Mouse (Mus musculus) cerebellum, postnatal 4 days (tissue): Measurements from ENCODE around the gene Slc39a11.
"Not testable (repeated sequence)": the region's sequence is repeated elsewhere in the genome, so short reads cannot be mapped to it uniquely, and the experiment has no call there.

Source experiments
- DNase-seq, 2 experiments: peaks; one replicate each; pipeline ENCODE4 v3.0.0; 2022; ENCODE audit warnings: low spot score in 2 of 2, mixed read lengths in 1 of 2

Slc39a11 gene

DNA sequence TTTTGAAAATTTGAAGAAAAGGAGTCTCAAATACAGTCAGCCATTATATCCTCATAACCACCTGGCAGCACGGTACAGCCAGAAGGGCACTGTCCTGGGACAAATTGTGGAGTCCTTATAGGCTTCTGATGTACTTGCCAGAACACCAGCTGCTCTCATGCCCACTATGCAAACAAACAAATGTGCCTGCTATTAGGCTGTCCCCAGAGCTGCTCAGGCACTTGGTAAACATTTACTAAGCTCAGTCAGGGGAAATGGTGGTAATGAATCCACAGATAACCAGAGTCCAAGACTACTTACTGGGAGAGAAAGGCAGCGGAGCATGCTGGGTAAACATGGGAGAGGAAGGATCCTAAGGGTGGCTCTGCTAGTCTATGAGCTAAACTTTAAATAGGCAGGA lies 17.2 kb upstream of the Slc39a11 start:
- DNase-seq: no peak

DNA sequence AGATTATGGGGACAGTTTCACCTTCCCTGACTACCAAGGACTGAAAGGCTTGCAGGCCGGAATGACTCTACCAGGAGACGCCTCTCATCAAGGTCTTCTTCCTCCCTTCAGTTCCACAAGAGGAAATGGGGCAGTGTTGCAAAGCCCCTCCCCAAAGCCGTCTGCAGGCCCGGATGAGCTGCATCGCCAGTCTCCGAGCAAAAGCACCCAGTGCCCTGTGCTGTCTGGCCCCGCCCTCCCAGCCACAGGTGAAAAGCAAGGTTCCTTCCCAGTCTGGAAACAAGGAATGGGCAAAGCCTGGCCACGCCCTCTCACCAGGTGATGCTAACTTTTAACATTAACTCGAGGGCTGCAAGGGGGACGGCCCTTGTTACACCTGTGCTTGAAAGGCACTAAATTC lies 16.8 kb upstream of the Slc39a11 start:
- no peak for DNase-seq

DNA sequence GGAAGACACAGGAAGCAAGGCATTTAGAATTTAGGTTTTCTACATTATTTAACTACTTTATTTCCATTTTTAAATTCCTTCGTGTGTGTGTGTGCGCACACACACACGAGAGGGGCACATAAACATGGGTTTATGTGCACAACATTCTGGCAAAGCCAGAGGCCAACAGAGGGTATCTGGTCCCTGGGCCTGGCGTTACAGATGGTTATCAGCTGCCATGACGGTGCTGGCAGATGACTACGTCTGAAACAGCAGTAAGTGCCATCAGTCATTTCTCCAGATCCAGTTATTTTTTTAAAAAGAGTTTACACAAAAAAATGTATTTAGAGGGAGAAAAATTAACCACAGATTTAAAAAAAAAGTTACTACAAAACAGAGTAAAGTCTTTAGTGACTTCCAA lies 16.3 kb upstream of the Slc39a11 start:
- DNase-seq: no peak

DNA sequence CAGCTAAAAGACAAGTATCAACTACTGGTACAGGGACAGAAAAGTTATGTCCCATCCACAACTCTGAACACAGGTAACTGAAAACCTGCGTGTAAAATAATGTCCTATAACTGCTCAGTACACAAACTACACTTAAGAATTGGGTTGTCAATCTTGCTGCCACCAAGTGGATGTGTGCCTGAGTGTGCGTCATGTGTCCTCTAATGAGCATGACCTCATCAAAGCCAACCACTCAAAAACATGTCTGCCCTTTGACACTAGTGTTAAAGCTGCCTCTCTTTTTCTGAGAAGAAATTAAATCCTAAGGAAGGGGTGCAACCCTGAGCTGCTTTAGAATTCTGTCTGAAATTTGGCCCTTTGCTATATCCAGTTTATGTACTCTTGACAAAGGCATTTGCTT lies 14.4 kb upstream of the Slc39a11 start:
- no peak for DNase-seq

DNA sequence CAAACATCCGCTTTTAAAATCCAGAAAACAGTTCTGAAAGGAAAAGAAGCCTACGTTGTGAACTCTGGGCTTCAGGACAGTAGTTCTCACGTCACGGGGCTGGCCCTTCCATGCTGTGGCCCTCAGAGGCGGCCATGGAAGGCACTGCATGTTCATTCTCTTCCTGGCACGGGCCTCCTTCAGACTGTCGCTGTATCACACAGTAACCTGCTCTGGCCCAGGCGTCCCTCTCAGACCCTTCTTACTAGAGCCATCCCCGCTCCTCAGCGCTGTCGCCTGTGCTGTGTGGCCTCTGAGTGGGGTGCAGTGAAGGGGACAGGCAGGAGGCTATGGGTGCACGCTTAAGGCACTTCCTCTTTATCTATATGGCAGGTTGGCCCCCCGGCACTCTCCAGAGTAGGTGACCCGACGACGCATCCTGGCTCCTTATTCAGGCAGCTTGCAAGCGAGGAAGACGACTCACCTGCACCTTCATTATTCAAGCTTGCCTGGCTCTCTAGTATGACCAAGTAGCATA lies 12.0 kb upstream of the Slc39a11 start:
- no peak for DNase-seq

DNA sequence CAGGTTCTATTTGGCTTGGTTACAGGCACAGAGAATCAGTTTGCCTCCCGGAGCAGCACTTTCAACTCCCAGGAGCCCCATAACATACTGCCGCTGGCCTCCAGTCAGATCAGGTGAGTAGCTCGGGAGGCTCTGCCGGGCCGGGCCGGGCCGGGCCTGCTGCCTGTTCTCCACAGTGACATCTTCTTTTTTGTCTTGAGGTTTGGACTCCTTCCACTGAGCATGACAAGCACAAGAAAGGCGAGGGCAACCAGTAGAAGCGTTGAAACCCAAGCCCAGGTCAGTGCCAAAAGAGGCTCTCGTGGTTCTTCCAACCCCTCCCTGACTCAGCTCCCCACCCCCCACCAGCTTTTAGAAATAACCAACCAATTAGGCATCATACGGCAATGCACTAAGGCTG lies 11.1 kb upstream of the Slc39a11 start:
- DNase-seq: no peak

DNA sequence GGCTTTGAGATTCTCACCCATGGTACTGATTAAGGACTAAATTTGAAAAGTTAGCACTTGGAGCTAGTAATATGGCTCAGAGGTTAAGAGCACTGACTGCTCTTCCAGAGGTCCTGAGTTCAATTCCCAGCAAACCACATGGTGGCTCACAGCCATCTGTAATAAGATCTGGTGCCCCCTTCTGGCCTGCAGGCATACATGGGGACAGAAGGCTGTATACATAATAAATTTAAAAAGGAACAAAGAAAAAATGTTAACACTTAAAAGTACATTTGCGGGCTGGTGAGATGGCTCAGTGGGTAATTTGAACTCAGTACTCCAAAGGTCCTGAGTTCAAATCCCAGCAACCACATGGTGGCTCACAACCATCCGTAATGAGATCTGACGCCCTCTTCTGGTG lies 10.3 kb upstream of the Slc39a11 start:
- DNase-seq: not testable (repeated sequence)

DNA sequence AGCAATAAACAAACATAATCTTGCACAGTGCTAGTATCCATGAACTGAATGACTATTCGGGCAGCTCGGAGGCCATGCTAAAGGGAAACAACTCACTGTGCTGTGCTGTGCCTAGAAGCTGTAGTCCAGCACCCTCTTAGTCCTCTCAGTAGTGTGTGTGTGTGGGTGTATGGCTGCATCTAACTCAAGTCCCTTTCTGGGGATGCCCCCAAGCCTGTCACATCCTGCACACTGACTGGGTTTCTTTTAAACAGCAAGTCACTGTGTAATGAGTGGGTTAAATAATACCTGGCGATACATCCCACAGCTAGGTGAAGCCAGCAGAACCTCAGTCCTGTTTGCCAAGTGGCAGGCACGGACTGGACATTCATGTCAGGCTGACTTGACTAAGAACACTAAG lies 8.9 kb upstream of the Slc39a11 start:
- no peak for DNase-seq

DNA sequence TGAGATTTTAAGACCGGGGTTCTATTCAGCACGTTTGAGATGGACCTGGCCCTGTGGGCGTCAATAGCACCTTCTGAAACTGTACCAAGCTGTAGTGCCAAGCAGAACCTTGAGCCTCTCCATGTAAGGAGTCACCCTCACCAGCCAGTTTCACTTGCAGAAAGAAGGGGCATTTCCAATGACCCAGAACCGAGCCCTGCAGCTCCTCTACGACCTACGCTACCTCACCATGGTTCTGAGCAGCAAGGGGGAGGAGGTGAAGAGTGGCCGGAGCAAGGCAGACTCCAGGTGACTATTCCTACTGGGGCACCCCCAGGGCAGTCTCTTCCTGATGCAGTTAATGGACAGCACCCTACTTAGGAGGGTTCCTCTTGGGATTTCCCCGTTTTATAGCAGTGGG lies 8.4 kb upstream of the Slc39a11 start:
- no peak for DNase-seq

DNA sequence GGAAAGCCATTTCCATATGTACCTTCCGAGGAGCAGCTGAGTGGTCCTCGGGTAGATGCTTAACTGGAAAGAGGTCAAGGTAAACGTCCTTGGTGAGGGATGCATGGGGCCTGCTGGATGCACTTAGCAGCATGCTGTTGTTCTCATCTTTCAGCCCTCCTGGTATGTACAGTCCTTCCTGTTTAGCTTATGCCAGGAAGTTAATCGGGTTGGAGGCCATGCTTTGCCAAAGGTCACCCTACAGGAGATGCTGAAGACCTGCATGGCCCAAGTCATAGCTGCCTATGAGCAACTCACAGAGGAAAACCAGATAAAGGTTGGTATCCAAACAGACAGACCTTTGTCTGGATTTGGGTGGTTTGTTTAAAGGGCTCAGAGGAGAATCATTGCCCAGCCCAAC lies 7.3 kb upstream of the Slc39a11 start:
- no peak for DNase-seq

DNA sequence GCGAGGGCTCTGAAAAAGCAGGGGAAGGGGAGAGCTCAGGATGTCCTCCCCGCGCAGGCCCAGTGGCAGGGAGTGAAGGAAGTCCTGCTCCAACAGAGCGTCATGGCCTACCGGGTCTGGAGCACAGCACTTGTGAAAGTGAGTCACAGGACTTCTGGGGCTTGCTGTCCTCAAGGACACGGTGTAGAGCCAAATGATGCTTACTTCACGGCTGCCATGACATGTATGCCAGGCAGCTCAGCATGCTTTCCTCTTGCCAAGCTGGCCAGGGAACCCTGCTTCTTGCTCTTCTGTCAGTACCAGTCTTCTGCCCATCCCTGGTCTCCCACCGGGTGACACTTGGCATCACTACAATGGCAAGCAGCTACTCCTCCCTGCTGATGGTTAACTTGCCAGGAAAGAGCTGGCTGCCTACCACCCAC lies 6.6 kb upstream of the Slc39a11 start:
- DNase-seq: peak in 1 of 2 experiments; percentile 78

DNA sequence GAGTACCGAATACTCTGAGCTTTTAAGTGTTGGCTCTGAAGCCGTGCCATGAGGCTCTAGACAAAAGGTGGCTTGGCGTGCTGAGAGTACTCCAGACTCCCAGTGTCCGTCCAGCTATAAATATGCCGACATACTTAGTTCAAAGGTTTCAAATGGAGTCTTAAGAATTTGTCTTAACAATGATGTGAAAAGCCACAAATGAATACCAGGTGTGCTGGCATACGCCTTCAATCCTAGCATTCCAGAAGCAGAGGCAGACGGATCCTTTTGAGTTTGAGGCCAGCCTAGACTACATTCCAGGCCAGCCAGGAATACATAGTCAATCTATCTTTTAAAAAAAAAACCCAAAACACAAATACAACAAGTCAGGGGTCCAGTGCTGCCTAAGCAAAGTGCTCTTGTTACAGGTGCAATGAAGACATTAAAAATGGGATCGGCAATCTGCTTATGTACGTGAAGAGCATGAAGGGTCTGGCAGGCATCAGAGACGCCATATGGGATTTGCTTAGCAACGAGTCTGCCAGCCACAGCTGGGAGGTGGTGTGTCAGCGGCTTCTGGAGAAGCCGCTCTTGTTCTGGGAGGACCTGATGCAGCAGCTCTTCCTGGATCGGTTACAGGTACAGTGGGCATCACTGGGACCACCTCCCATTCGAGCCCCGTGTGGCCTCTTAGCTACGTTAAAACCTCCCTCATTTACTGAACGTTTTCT lies 4.8 kb upstream of the Slc39a11 start:
- no peak for DNase-seq

DNA sequence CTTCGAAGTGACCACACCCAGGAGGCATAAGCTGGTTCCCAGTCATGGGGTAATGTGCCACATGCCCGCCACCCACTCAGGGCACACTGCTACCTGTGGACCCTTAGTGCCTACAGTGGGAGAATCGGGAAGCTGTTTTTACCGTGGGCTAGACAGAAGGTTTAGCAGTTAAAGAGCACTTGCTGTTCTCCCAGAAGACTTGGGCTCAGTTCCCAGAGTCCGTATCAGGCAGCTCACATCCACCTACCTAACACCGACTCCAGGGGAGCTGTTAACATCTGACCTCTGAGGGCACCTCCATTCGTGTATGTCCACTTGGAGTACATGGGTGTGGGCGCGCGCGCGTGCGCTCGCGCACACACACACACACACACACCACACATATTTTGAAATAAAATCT lies 4.2 kb upstream of the Slc39a11 start:
- DNase-seq: no peak

DNA sequence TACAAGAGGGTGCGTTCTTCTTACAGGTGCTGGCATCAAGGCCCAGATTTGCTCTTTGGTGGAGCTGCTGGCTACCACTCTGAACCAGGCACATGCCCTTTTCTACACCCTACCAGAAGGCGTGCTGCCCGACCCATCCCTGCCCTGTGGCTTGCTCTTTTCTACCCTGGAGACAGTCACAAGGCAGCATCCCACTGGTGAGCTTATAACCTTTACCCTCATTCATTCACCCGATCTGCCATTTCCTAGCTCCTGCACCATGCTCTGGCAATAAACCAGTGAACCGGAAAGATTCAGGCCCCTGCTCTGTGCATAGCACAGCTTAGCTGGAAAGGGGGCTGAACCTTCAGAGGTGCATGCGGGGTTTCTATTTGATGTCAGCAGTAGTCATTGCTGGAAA lies 2.6 kb upstream of the Slc39a11 start:
- DNase-seq: no peak

DNA sequence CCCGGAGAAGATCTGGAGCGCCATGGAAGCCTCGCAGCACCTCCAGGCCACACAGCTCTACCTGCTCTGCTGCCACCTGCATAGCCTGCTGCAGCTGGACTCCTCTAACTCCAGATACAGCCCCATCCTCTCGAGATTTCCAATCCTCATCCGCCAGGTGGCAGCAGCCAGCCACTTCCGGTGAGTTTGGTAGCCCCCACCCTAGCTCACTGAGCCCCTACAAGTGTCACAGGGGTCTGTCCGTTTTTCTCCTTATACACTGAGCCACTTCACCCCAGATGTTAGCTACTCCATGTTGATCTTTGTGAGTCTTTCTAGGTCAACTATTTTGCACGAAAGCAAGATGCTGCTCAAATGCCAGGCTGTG lies 2.0 kb upstream of the Slc39a11 start:
- peak; percentile 62 to 76 for DNase-seq

DNA sequence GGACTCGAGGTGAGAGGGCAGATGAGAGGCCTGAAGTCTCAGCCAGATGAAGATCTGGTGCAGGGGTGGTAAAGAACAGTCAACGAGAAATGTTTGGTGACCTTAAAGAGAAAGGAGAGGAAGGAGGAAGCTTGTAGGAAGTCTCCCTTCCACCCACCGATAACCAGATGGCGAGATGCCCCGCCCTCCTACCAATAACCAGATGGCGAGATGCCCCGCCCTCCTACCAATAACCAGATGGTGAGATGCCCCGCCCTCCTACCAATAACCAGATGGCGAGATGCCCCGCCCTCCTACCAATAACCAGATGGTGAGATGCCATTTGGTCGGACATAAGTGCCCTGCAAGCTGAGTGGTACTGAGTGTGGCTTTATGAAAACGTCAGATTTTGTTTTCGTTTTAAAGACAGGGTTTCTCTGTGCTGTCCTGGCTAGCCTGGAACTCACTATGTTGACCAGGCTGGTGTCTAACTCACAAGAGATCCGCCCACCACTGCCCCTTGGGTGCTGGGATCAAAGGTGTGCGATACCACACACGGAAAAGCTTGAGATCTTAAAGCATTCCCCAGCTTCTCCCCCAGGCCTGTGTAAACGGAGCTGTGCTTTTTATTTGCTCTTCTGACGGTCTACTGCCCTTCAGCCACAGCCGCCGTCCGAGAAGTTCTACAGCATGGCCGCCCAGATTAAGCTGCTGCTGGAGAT lies 1.5 kb upstream of the Slc39a11 start:
- DNase-seq: peak in 1 of 2 experiments; percentile 50

DNA sequence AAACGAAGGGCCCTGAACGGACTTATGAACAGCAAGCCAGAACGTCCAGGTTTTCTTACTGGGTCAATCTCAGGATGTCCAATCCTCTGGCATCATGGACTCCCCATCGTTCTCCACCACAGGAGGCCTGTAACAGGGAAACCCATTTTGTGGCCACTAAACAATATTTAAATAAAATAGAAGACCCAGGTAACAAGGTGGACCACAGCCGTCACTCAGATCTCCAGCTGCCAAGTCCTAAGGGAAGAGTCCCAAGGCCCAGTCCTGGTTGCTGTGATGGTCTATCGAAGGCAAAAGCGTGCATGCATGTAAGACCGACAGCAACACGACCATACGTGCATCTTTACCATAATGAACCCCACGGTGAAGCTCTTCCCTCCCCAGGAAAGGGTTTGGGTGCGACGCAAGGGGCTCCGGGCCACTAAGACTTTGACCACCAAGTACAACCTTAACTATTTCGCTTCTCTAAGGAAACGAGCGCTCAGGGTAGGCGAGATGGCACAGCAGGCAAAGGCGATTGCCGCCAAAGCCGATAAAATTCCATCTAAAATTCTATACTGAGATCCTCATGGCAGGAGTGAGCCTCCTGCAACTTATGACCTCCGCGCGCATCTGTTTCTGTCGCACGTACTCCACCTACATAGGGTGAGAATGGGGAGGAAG lies 1.1 kb downstream of the Slc39a11 start, which contains the start of gene Cog1:
Gene Cog1 (plus strand): TSS at position 480 of the 663 bp plus-strand sequence.
- no peak for DNase-seq

DNA sequence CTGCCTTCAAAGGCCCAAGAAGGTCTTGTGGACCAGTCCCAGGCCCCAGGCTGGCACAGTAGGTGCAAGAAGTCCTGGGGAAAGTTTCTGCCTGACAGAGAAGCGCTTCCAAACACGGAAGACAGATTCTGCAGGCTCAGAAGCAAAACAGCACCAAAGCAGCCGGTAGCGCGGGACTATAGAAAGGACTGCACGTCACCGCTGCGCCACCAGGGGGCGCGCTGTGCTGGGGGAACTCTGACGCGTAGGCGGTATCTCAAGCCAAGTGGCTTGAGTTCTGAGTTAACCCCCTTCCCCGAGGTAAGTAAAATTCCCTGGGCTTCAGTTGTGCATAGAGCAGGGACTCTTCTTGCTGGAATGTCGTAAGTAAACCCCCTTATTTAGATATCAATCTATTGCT lies 1.7 kb downstream of the Slc39a11 start:
- DNase-seq: peak; percentile 80 to 89

DNA sequence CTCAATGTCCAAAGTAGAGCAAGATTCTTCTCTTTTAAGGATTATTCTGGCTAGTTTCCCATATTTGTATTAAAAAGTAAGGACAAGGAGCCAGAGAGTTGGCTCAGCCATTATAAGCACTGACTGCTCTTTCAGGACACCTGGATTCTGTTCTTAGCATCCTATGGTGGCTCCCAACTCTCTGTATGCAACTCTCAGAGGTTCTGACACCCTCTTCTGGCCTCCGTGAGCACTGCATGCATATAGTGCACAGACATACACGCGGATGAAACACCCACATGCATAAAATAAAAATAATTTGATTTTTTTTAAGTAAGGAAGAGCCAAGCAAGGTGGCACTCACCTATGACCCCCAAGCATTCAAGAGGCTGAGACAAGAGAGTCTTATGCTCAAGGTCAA lies 4.7 kb downstream of the Slc39a11 start:
- DNase-seq: no peak

DNA sequence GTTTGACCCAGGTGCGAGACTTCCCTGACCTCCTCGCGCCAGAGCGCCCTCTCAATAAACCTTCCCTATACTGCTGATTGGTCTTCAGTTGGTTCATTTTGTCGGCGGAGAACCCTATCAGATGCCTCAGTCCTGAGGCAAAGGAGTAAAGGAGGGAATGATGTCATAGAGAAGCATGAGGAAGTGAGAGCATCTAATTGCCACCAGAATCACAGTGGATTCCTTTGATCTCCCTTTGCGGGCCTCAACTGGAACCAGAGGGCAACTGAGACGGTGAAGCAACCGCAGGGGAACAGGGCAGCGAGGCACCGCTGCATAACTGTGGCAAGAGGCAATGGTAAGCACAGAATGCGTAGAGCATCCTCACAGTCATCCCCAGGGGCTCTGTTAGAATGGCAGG lies 11.2 kb downstream of the Slc39a11 start:
- DNase-seq: no peak

DNA sequence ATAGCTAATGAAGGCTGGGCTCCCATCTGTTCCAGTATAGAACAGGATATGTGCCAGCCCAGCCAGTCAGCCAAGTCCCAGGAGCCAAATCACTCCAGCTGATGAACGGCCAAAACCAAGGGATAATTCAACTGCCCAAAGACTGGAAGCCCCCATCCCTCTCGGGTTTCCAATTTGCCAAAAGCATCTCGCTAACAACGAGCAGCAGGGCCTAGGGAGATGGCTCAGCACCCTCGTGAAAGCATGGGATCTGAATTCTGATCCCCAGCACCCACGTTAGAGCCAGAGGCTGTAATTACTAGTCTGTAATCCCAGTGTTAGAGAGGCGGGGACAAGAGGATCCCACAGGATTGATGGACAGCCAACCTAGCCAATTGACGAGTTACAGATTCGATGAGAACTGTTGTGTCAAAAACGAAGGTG lies 15.2 kb downstream of the Slc39a11 start:
- DNase-seq: peak in 1 of 2 experiments; percentile 62

DNA sequence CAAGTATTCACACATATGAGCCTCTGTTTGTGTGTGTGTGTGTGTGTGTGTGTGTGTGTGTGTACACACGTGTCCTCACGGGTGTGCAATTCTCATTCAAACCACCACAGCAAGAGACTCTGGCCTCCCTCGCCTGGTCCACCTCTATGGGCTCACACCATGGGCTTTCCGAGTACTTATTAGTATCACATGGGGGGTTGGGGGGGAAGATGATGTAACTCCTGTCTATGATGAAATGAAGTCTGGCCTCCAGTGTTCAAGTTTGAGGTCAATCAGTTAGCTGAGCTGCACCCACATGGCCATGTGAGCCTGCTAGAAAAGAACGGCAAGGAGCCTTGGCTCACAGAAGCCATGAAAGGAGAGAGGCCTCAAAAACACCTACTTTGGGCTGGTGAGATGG lies 16.5 kb downstream of the Slc39a11 start:
- DNase-seq: no peak

DNA sequence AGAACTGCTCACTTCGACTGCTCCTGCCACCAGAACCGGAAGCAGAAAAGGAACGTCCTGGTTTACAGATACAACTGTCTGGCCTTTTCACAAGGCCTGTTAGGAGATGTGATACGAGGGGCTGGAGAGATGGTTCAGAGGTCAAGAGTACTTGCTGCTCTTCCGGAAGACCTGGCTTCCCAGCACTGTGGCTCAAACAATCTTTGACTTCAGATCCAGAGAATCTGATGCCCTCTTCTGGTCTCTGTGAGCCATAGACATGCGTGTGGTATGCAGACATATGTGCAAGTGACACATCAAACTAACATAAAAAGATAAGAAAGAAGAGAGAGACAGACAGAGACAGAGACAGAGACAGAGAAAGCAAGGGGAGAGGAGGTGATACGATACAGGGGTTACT lies 17.6 kb downstream of the Slc39a11 start:
- DNase-seq: no peak
